Mouse (Mus musculus): ENCODE measurements around the gene S1pr3.

S1pr3 gene

DNA sequence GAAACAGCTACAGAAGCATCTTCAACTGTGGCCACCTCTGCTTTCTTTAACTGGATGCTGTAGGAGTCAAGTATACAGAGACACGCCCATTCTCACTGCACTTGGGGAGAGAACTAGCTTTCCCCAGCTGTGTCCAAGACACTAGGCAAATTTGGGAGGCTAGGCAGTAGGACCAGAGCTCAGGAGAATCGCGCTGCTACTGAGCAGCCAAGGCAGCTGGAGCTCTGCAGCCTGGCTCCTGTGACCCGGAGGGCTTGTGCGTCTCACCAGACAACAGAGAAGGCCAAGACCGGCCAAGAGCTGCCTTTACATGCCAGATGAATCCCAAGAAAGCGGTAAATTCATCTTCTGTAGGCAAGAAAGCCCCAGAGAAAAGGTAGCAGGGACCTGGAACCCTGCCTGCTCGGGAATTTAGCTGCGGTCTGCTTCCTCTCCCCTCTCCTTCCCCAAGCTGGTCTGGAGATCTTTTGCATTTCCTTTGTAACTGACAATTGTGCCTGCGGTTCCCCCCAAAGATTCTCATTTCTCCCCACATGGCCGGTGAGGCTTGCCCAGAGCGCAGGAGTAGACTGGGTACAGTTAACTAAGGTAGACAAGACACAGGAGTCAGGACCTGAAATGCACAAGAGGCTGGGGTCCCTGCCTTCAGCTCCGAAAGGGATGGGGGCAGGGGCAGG is 760 bp upstream of the S1pr3 start:
- DNase-seq, result no peak

- no peak for DNase-seq
These were observed 1.6 kb downstream of the S1pr3 start for GRCm38 (mm10) chr13:51409936-51410481.

DNA sequence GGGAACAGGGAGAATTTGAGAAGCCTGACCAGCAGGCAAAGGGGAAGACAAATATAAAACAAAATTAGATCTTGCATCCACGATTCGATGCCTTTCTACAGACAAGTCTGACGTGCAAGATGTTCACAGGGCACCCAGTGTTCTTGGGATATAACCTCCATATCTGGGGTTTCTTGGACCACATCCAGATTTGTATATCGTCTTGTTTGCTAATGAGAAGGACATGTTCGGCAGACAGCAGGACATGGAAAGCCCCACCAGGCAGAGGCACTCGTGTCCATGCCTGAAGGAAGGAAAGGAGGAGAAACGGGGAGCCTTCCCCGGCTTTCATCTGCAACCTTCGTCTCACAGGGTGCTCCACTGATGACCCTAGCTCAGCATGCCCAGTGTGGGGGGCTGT is 2.8 kb downstream of the S1pr3 start:
- DNase-seq, result no peak

- DNase-seq, result no peak
These were observed 3.4 kb downstream of the S1pr3 start for GRCm38 (mm10) chr13:51411696-51412430.

DNA sequence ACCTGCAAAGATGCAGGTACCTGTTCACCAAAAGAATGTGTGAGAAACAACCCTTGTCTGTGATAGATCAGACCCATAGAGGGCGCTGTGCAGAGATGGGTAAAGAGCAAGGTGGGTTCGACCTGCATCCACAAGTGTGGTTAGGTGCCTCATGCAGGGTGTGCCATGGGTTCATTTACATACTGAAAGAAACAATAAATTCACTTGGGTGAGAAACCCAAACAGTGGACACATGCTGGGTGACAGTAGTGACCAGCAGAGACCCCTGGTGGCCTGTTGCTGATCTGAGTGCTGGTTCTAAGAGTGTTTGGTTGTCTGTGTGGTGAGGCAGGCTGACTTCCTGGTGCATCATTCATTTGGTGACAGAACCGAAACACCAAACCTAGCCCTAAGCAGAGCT is 5.0 kb downstream of the S1pr3 start:
- DNase-seq, result no peak

GRCm38 (mm10) chr13:51416727-51417126 is 8.3 kb downstream of the S1pr3 start:
- DNase-seq, result no peak

- no peak for DNase-seq
These were observed 9.4 kb downstream of the S1pr3 start for GRCm38 (mm10) chr13:51417796-51418195.

DNA sequence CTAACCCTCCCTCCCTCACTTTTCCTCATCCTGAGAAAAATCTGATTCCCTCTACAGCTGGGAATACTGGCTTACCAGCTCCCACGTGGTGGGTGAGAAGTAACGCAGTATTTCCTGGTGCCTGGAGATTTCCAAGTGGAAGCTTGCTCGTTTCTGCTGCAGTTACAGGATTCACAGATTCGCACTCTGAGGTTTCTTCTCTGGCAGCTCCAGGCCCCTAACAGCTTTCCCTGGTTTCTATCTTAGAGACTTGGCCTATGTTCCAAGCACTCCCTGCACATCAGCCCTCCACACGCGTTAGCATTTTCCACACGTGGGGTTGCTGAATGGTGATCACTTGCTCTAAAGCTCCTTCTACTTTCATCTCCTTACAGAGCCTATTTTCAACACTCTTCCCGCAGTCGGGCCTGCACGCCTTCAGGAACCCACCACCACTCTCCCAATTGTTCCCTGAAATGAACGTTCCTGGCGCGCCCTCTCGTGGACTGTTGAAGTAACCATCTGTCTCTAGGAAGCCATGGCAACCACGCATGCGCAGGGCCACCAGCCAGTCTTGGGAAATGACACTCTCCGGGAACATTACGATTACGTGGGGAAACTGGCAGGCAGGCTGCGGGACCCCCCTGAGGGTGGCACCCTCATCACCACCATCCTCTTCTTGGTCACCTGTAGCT is 10.0 kb downstream of the S1pr3 start:
- peak; percentile 97 for DNase-seq

DNA sequence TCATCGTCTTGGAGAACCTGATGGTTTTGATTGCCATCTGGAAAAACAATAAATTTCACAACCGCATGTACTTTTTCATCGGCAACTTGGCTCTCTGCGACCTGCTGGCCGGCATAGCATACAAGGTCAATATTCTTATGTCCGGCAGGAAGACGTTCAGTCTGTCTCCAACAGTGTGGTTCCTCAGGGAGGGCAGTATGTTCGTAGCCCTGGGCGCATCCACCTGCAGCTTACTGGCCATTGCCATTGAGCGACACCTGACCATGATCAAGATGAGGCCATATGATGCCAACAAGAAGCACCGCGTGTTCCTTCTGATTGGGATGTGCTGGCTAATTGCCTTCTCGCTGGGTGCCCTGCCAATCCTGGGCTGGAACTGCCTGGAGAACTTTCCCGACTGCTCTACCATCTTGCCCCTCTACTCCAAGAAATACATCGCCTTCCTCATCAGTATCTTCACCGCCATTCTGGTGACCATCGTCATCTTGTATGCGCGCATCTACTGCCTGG is 10.6 kb downstream of the S1pr3 start:
- DNase-seq, result no peak

DNA sequence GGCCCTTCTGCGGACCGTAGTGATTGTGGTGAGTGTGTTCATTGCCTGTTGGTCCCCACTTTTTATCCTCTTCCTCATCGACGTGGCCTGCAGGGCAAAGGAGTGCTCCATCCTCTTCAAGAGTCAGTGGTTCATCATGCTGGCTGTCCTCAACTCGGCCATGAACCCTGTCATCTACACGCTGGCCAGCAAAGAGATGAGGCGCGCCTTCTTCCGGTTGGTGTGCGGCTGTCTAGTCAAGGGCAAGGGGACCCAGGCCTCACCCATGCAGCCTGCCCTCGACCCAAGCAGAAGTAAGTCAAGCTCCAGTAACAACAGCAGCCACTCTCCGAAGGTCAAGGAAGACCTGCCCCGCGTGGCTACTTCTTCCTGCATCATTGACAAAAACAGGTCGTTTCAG is 11.1 kb downstream of the S1pr3 start:
- no peak for DNase-seq

DNA sequence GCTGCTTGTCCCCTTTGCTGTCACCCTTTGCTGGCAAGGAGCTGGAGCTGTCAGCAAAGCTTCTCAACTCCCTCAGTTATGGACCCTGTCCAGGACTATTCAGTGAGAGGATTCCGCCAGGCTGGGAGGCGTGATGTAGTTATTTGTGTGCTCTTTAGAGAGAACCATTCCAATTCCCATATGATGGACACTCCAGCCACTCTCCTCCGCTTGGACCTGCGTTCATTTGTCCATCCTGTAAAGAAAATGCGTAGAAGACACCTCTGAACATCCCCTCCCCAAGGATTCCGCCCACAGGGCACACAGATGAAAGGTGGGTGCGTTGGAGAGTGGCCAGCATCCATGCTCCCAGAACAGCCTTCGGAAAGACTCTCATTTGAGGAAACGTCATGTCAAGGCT is 12.4 kb downstream of the S1pr3 start:
- no peak for DNase-seq

- no peak for DNase-seq
These were observed 15.2 kb downstream of the S1pr3 start for GRCm38 (mm10) chr13:51423647-51424046.

GRCm38 (mm10) chr13:51424647-51425046 is 16.2 kb downstream of the S1pr3 start:
- peak; percentile 78 for DNase-seq

DNA sequence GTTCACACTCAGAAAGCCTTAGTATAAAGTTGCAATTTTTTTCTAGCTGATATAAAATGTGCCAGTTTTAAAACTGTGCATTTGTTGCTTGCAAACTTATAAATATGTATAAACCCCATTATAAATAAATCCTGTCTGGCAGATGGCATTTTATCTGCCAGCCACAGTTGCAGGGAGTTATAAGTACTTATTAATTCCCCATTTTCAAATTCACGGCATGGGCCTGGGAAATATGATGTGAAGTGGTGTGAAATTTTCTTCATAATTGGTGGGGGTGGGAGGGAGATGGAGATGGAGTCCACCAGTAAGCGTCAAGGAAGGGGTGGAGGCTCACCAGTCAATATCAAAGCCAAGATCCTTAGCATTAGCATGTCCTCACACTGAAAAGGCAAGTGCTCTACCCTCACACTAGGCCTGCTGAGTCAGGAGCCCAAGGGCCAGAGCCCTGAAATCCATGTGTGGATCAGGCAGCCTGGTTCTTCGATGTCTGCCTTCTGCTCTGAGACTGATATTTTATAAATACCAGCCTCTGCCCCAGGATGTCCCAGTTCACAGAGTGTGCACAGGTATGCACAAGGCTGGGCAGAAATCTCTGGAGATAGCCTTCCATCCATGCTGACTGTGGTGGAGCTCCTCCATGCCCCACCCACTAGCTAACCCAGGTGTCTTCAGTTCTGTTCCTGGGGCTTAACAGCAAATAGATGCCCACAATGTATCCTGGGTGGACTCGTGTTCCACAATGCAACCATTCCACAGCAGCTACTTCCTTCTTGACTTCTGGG is 17.4 kb downstream of the S1pr3 start:
- DNase-seq, result no peak

DNA sequence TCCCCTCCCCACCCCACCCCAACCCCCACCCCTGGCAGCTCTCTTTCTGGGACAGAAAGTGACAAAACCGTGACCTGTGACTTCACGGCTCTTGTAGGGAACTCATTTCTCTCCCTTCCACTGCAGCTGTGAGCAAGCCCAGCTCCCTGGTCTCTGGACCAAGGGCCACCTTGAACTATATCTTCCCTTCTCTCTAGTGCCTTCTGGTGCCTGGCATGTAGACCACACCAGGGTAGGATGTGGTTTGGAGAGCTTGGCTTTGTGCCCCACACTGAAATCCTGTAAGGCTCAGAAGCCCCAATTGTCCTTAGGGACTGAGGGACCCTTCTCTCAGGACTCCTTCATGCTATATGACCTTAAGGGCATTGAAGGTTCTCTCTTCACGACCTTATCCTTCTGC is 24.9 kb downstream of the S1pr3 start:
- no peak for DNase-seq

- no peak for DNase-seq
These were observed 26.0 kb downstream of the S1pr3 start for GRCm38 (mm10) chr13:51434460-51434859.

- DNase-seq, result no peak
These were observed 26.7 kb downstream of the S1pr3 start for GRCm38 (mm10) chr13:51435146-51435545.

DNA sequence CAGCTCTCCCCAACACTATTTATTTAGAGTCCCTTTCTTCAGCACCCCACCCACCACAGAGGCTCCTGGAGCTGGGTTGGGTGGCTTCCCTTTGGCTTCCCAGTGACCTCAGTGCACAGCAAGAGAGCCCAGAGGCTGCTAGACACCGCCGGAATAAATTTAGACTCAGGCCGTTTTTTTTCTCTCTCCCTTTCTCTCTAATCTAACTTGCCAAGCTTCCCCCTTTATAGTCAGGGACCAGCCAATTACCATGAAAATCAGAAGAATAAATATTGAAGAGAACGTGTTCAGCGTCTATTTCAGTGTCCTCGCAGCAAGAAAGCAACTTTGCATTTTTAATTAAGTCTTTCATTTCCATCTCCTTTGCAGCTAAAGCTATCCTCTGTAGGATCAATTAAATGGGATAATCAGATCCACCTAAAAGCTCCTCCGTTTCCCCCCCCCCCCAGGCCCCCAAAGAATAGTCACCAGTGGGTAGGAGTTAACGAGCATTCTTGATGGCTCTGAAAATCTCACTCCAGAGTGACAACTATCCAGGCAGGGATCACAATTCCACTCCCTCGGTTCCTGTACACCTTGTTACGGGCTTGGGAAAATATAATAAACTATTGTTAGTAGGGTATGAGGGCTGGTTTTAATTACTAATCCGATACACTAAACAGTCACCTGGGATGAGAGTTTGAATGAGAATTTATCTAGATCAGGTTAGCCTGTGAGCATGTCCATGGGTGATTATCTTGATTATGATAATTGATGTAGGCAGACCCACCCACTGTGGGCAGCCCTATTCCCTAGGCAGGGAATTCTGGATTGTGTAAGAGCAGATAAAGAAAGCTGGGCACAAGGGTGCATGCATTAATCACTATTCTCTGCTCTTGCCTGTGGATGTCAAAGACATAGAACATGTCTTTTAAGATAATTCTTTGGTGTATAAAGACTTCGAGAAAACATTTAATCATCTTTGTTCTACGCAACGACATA is 29.0 kb downstream of the S1pr3 start:
- DNase-seq, result no peak

DNA sequence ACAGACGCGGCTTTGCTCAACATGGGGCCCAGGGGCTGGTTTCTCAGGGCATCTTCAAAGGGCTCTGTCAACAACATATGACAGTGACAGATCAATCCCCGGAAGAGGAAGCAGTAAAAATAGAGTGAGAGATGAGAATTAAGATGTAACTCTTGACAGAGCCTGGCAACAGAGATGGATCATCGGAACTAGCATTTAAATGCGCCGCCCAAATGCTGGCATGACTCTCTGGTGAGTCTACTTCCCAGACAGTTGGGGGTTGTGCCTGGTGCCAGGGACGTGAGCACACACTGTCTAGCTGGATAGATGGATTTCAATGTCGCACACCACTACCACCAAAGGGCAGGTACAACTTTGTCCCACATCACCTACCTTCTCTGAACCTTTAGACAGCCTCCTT is 34.5 kb downstream of the S1pr3 start:
- DNase-seq, result no peak

GRCm38 (mm10) chr13:51446550-51446949 is 38.1 kb downstream of the S1pr3 start:
- no peak for DNase-seq

DNA sequence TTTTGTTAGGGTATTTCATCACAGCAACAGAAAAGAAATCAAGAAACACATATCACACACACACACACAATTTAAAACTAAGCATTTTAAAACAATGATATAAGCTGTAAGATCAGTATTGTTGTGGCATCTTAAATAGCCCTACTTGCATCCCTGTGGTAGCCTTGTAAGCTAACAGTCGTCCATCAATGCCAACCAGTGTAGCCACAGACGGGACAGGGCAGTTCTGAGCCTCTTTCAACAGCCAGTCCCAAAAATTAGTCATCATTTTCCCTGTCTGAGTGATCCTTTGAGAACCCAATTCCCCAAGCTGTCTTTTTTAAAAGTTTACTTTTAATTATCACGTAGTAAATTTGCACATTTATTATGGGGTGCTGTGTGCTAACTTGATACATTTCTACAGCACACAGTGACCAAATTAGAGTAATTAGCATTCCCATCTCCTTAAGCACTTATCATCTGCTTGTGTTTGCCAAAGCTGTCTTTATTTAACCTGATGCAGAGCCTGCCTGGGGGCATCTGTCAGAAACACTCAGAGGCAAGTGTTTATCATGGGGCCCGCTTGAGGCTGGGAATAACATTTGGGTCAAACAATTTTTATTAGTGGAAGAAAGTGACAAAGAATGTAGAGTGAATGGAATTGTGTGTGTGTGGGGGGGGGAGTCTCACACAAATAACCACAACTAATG is 47.9 kb downstream of the S1pr3 start:
- DNase-seq, result no peak
